ENCODE assay signal across 10 mouse cellular contexts in the genomic region with DNA sequence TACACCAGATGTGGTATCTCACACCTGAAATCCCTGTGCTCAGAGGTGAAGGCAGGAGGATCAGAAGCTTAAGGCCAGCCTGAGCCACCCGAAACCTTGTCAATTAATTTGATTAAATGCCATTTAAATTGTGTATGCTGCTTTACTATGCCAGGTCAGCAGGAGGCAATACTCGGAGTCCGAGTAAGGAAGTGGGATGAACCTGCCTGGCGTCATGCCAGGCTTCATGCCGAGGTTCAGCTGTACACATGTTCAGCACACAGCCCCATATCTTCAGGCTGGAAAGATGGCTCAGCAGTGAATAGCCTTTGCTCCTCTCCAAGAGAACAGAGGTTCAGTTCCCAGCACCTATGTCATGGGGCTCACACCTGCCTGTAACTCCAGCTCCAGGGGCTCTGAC.
DNase-seq lines count a peak whose midpoint lies in the region; ATAC-seq lines count a peak whose summit lies in the region.
"Had no signal": no experiment of that assay in that cellular context is flagged by ENCODE, and none has a peak within 500 bp of the region (broad histone marks: within the 10 kb centered on the region; RNA-seq: fewer than 3 reads in every experiment).

No protein-coding gene starts in this region.

- no peaks in the 10 kb centered on the region for H3K27me3 ChIP-seq in embryonic facial prominence, embryonic 11.5 days (ENCODE audit: control insufficient read depth, insufficient read depth, low read length)
- H3K27me3 ChIP-seq in hindbrain, embryonic 13.5 days = peaks cover 54% of the 10 kb centered on the region
- no peaks in the 10 kb centered on the region for H3K27me3 ChIP-seq in midbrain, embryonic 14.5 days (ENCODE audit: control insufficient read depth, insufficient read depth, low read length)
- H3K27me3 ChIP-seq: heart, embryonic 12.5 days had no signal

- ATAC-seq in embryonic facial prominence, embryonic 11.5 days (replicated peaks; ENCODE audit: insufficient number of reproducible peaks, low FRiP score, low TSS enrichment, low read depth) = no peak
- peak; percentile 17; the same call in 1 of the 2 replicates for ATAC-seq in hindbrain, embryonic 13.5 days (ENCODE audit: low FRiP score)
- ATAC-seq in midbrain, embryonic 14.5 days (ENCODE audit: low FRiP score, low TSS enrichment) = peak; percentile 15; the same call in 1 of the 2 replicates

- H3K36me3 ChIP-seq in embryonic facial prominence, embryonic 11.5 days (replicated peaks; ENCODE audit: control insufficient read depth, insufficient read depth, low read depth, low read length) = no peaks in the 10 kb centered on the region
- no peaks in the 10 kb centered on the region for H3K36me3 ChIP-seq in hindbrain, embryonic 13.5 days
- 0 out of 2 replicates have a peak, but pooled peaks cover 4% of the 10 kb centered on the region for H3K36me3 ChIP-seq in midbrain, embryonic 14.5 days (ENCODE audit: control insufficient read depth, insufficient read depth, low read length)
- H3K36me3 ChIP-seq: heart, embryonic 12.5 days had no signal

- no peaks in the 10 kb centered on the region for H3K9me3 ChIP-seq in embryonic facial prominence, embryonic 11.5 days (replicated peaks; ENCODE audit: control insufficient read depth, low read length)
- H3K9me3 ChIP-seq in hindbrain, embryonic 13.5 days = no peaks in the 10 kb centered on the region
- H3K9me3 ChIP-seq in midbrain, embryonic 14.5 days (ENCODE audit: control insufficient read depth, low read length) = no peaks in the 10 kb centered on the region
- H3K9me3 ChIP-seq: heart, embryonic 12.5 days had no signal

- 63% methylated on average over 5 of the region's 5 CpGs for WGBS in embryonic facial prominence, embryonic 11.5 days
- 27% methylated on average over 5 of the region's 5 CpGs for WGBS in hindbrain, embryonic 13.5 days
- 35% methylated on average over 5 of the region's 5 CpGs for WGBS in midbrain, embryonic 14.5 days

- no peaks in the 10 kb centered on the region; the same call in 1 of the 2 replicates for H3K4me1 ChIP-seq in embryonic facial prominence, embryonic 11.5 days (ENCODE audit: control insufficient read depth, insufficient read depth, low read length)
- H3K4me1 ChIP-seq in hindbrain, embryonic 13.5 days (replicated peaks) = peaks cover 55% of the 10 kb centered on the region
- H3K4me1 ChIP-seq in midbrain, embryonic 14.5 days (ENCODE audit: control insufficient read depth, insufficient read depth, low read length) = peaks cover 27% of the 10 kb centered on the region

- H3K4me3 ChIP-seq in embryonic facial prominence, embryonic 11.5 days (ENCODE audit: low read depth, low read length) = no peak overlapping the region
- no peak overlapping the region for H3K4me3 ChIP-seq in hindbrain, embryonic 13.5 days
- H3K4me3 ChIP-seq in midbrain, embryonic 14.5 days (replicated peaks; ENCODE audit: low read depth, low read length) = no peak overlapping the region
- H3K4me3 ChIP-seq: heart, embryonic 12.5 days had no signal

- H3K4me2 ChIP-seq in embryonic facial prominence, embryonic 11.5 days (ENCODE audit: low read depth, low read length) = peak overlapping the region; percentile 8; the same call in 1 of the 2 replicates
- peak overlapping the region; percentile 46 for H3K4me2 ChIP-seq in hindbrain, embryonic 13.5 days
- H3K4me2 ChIP-seq in midbrain, embryonic 14.5 days (ENCODE audit: low read length) = peak overlapping the region; percentile 48

- H3K9ac ChIP-seq in embryonic facial prominence, embryonic 11.5 days (replicated peaks; ENCODE audit: low read length) = no peak overlapping the region; the same call in 1 of the 2 replicates
- H3K9ac ChIP-seq in hindbrain, embryonic 13.5 days = peak overlapping the region; percentile 61
- H3K9ac ChIP-seq in midbrain, embryonic 14.5 days (replicated peaks; ENCODE audit: low read length) = peak overlapping the region; percentile 43
- H3K9ac ChIP-seq: heart, embryonic 12.5 days had no signal

- no peak overlapping the region for H3K27ac ChIP-seq in embryonic facial prominence, embryonic 11.5 days (replicated peaks; ENCODE audit: low read depth, low read length)
- peak overlapping the region; percentile 87 for H3K27ac ChIP-seq in hindbrain, embryonic 13.5 days
- peak overlapping the region; percentile 83 for H3K27ac ChIP-seq in midbrain, embryonic 14.5 days (replicated peaks; ENCODE audit: low read depth, low read length)

- peak; percentile 31 for DNase-seq in embryo, embryonic 11 days
- DNase-seq in embryo, embryonic 10.5 days (ENCODE audit: low spot score) = no peak
- no peak for DNase-seq in embryonic facial prominence, embryonic 11.5 days (ENCODE audit: low spot score)
- DNase-seq in midbrain, embryonic 14.5 days = peak; percentile 56
- DNase-seq in urinary bladder, postnatal 4 days (ENCODE audit: low spot score in 2 of 2) = no peak
- no peak for DNase-seq in B cell, adult 2 months
- DNase-seq in heart, adult 9 months (ENCODE audit: low spot score in 2 of 2) = no peak
- DNase-seq: adrenal gland, postnatal 36 days had no signal

Comparison
In these comparisons a context has a peak if more than half of its experiments do, and no peak if none do; other contexts are left out.
1. DNase-seq: peak in embryo, embryonic 11 days (single experiment) and midbrain, embryonic 14.5 days (single experiment); none in embryo, embryonic 10.5 days (single experiment), embryonic facial prominence, embryonic 11.5 days (single experiment), urinary bladder, postnatal 4 days (0 of 2), B cell, adult 2 months (0 of 2) and heart, adult 9 months (0 of 2).
2. Peak in every context shown above with its lines, with median percentiles within 50 percentile points of each other: H3K4me2 ChIP-seq.